Mouse (Mus musculus): ENCODE data around the gene Sdhaf3. TPM values are rescaled to one million over a fixed set of nuclear protein-coding genes. Genes with fewer than 3 reads are reported as not detected.
"Not testable (repeated sequence)": the region's sequence is repeated elsewhere in the genome, so short reads cannot be mapped to it uniquely, and the experiment has no call there.

Sdhaf3 gene
- polyA plus RNA-seq, 1 experiment from 2014 or later: 4.9 TPM

- no peaks in the 10 kb centered on the region for H3K4me1 ChIP-seq (ENCODE audit: control insufficient read depth in 2 of 2, insufficient read depth in 2 of 2, low read length in 2 of 2)
- H3K9ac ChIP-seq (ENCODE audit: low read length): no peak overlapping the region
- no peaks in the 10 kb centered on the region for H3K9me3 ChIP-seq (ENCODE audit: control insufficient read depth, low read length)
- no peak overlapping the region for H3K27ac ChIP-seq (replicated peaks in 1 of 2; ENCODE audit: control insufficient read depth in 1 of 2, insufficient read depth in 1 of 2, low read depth in 2 of 2, low read length in 2 of 2)
- no peak for ATAC-seq (ENCODE audit: insufficient number of reproducible peaks, insufficient read depth, low FRiP score, low read depth)
- H3K36me3 ChIP-seq (ENCODE audit: control insufficient read depth, insufficient read depth, low read length): no peaks in the 10 kb centered on the region
- no peak overlapping the region for H3K4me2 ChIP-seq (ENCODE audit: low read length)
- WGBS: 77% methylated on average over 4 of the region's 4 CpGs
- H3K4me3 ChIP-seq (ENCODE audit: control insufficient read depth in 1 of 2, insufficient read depth in 1 of 2, low read depth in 1 of 2, low read length in 2 of 2): no peak overlapping the region
- no peaks in the 10 kb centered on the region for H3K27me3 ChIP-seq (ENCODE audit: control insufficient read depth, insufficient read depth, low read length)
Observed at GRCm38 (mm10) chr6:6930831-6931230, 25.0 kb upstream of the Sdhaf3 start.

GRCm38 (mm10) chr6:6931507-6931906 is 24.3 kb upstream of the Sdhaf3 start:
- Histone ChIP-seq H3K36me3 (ENCODE audit: control insufficient read depth, insufficient read depth, low read length) (no peaks in the 10 kb centered on the region), H3K27ac (replicated peaks in 1 of 2; ENCODE audit: control insufficient read depth in 1 of 2, insufficient read depth in 1 of 2, low read depth in 2 of 2, low read length in 2 of 2) (no peak overlapping the region), H3K4me2 (ENCODE audit: low read length) (no peak overlapping the region), H3K9me3 (ENCODE audit: control insufficient read depth, low read length) (no peaks in the 10 kb centered on the region), H3K4me1 (ENCODE audit: control insufficient read depth in 2 of 2, insufficient read depth in 2 of 2, low read length in 2 of 2) (no peaks in the 10 kb centered on the region), H3K4me3 (ENCODE audit: control insufficient read depth in 1 of 2, insufficient read depth in 1 of 2, low read depth in 1 of 2, low read length in 2 of 2) (no peak overlapping the region), H3K9ac (ENCODE audit: low read length) (no peak overlapping the region), H3K27me3 (ENCODE audit: control insufficient read depth, insufficient read depth, low read length) (no peaks in the 10 kb centered on the region)
- WGBS: 72% methylated on average over 4 of the region's 4 CpGs
- ATAC-seq (ENCODE audit: insufficient number of reproducible peaks, insufficient read depth, low FRiP score, low read depth): no peak

DNA sequence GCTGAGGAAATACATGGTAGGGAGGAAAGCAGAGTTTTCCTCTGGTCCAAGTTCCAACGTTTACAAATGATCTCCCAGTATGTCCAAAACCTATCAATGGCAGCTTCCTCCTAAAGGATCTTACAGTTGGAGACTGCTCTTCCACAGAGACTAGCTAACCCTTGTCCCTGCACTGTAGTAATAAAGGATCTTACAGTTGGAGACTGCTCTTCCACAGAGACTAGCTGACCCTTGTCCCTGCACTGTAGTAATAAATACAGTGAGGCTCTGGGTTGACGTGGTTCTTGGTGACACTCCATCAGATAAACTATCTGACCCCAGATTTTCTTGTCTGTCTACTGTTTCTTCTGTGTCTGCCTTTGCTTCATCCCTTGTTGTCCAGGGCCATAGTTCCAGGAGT is 15.0 kb upstream of the Sdhaf3 start:
- Histone ChIP-seq H3K9ac (ENCODE audit: low read length) (no peak overlapping the region), H3K4me2 (ENCODE audit: low read length) (no peak overlapping the region), H3K27ac (replicated peaks in 1 of 2; ENCODE audit: control insufficient read depth in 1 of 2, insufficient read depth in 1 of 2, low read depth in 2 of 2, low read length in 2 of 2) (no peak overlapping the region), H3K9me3 (ENCODE audit: control insufficient read depth, low read length) (no peaks in the 10 kb centered on the region), H3K27me3 (ENCODE audit: control insufficient read depth, insufficient read depth, low read length) (no peaks in the 10 kb centered on the region), H3K4me3 (ENCODE audit: control insufficient read depth in 1 of 2, insufficient read depth in 1 of 2, low read depth in 1 of 2, low read length in 2 of 2) (no peak overlapping the region), H3K36me3 (ENCODE audit: control insufficient read depth, insufficient read depth, low read length) (no peaks in the 10 kb centered on the region), H3K4me1 (ENCODE audit: control insufficient read depth in 2 of 2, insufficient read depth in 2 of 2, low read length in 2 of 2) (no peaks in the 10 kb centered on the region)
- no peak for ATAC-seq (ENCODE audit: insufficient number of reproducible peaks, insufficient read depth, low FRiP score, low read depth)
- WGBS: 35% methylated on average over 2 of the region's 2 CpGs

- no peak overlapping the region for H3K9ac ChIP-seq (ENCODE audit: low read length)
- no peaks in the 10 kb centered on the region for H3K36me3 ChIP-seq (ENCODE audit: control insufficient read depth, insufficient read depth, low read length)
- H3K9me3 ChIP-seq (ENCODE audit: control insufficient read depth, low read length): no peaks in the 10 kb centered on the region
- no peaks in the 10 kb centered on the region for H3K27me3 ChIP-seq (ENCODE audit: control insufficient read depth, insufficient read depth, low read length)
- no peak for ATAC-seq (ENCODE audit: insufficient number of reproducible peaks, insufficient read depth, low FRiP score, low read depth)
- no peaks in the 10 kb centered on the region for H3K4me1 ChIP-seq (ENCODE audit: control insufficient read depth in 2 of 2, insufficient read depth in 2 of 2, low read length in 2 of 2)
- no peak overlapping the region for H3K4me3 ChIP-seq (ENCODE audit: control insufficient read depth in 1 of 2, insufficient read depth in 1 of 2, low read depth in 1 of 2, low read length in 2 of 2)
- H3K27ac ChIP-seq (replicated peaks in 1 of 2; ENCODE audit: control insufficient read depth in 1 of 2, insufficient read depth in 1 of 2, low read depth in 2 of 2, low read length in 2 of 2): no peak overlapping the region
- 42% methylated on average over 6 of the region's 6 CpGs for WGBS
- H3K4me2 ChIP-seq (ENCODE audit: low read length): no peak overlapping the region
Observed at GRCm38 (mm10) chr6:6942813-6943212, 13.0 kb upstream of the Sdhaf3 start.

- no peak overlapping the region for H3K27ac ChIP-seq (replicated peaks in 1 of 2; ENCODE audit: control insufficient read depth in 1 of 2, insufficient read depth in 1 of 2, low read depth in 2 of 2, low read length in 2 of 2)
- no peaks in the 10 kb centered on the region for H3K4me1 ChIP-seq (ENCODE audit: control insufficient read depth in 2 of 2, insufficient read depth in 2 of 2, low read length in 2 of 2)
- ATAC-seq (ENCODE audit: insufficient number of reproducible peaks, insufficient read depth, low FRiP score, low read depth): no peak
- H3K36me3 ChIP-seq (ENCODE audit: control insufficient read depth, insufficient read depth, low read length): no peaks in the 10 kb centered on the region
- no peak overlapping the region for H3K4me3 ChIP-seq (ENCODE audit: control insufficient read depth in 1 of 2, insufficient read depth in 1 of 2, low read depth in 1 of 2, low read length in 2 of 2)
- H3K9ac ChIP-seq (ENCODE audit: low read length): no peak overlapping the region
- no peaks in the 10 kb centered on the region for H3K9me3 ChIP-seq (ENCODE audit: control insufficient read depth, low read length)
- H3K27me3 ChIP-seq (ENCODE audit: control insufficient read depth, insufficient read depth, low read length): no peaks in the 10 kb centered on the region
- H3K4me2 ChIP-seq (ENCODE audit: low read length): no peak overlapping the region
- 8% methylated on average over 1 of the region's 1 CpGs for WGBS
Observed at GRCm38 (mm10) chr6:6947650-6948049, 8.2 kb upstream of the Sdhaf3 start.

DNA sequence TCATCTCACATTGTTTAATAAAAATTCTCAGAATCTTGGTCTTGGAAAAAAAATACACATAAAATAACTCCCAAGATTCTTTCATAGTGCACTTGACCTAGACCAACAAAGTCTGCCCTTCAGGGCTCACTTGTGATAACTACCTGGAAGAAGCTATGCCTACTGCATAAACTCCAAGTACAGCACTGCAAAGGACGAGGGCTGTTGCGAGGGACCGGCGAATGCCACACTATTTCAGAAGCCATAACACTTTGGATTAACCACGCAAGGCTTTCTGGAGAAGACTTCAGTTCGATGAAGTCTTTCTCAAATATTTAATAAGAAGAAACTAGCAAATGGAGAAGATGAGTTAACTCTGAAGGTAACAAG is 425 bp upstream of the Sdhaf3 start:
- H3K4me3 ChIP-seq (ENCODE audit: control insufficient read depth in 1 of 2, insufficient read depth in 1 of 2, low read depth in 1 of 2, low read length in 2 of 2): peak overlapping the region; percentile 83 to 85
- WGBS: 45% methylated on average over 6 of the region's 6 CpGs
- H3K9ac ChIP-seq (ENCODE audit: low read length): peak overlapping the region; percentile 65
- no peaks in the 10 kb centered on the region for H3K9me3 ChIP-seq (ENCODE audit: control insufficient read depth, low read length)
- ATAC-seq (ENCODE audit: insufficient number of reproducible peaks, insufficient read depth, low FRiP score, low read depth): peak; percentile 27; the same call in 1 of the 2 replicates
- H3K36me3 ChIP-seq (ENCODE audit: control insufficient read depth, insufficient read depth, low read length): no peaks in the 10 kb centered on the region
- H3K4me1 ChIP-seq (ENCODE audit: control insufficient read depth in 2 of 2, insufficient read depth in 2 of 2, low read length in 2 of 2): peaks cover 2 to 3% of the 10 kb centered on the region in 2 experiments; a peak in 1 of 4 replicates
- H3K27ac ChIP-seq (replicated peaks in 1 of 2; ENCODE audit: control insufficient read depth in 1 of 2, insufficient read depth in 1 of 2, low read depth in 2 of 2, low read length in 2 of 2): peak overlapping the region in 1 of 2 experiments; percentile 74; a peak in 1 of 4 replicates
- H3K27me3 ChIP-seq (ENCODE audit: control insufficient read depth, insufficient read depth, low read length): no peaks in the 10 kb centered on the region
- peak overlapping the region; percentile 84 for H3K4me2 ChIP-seq (ENCODE audit: low read length)

GRCm38 (mm10) chr6:6959234-6959633 is 3.4 kb downstream of the Sdhaf3 start:
- not testable (repeated sequence) for H3K36me3 ChIP-seq (ENCODE audit: control insufficient read depth, insufficient read depth, low read length); H3K4me1 ChIP-seq (ENCODE audit: control insufficient read depth in 2 of 2, insufficient read depth in 2 of 2, low read length in 2 of 2); H3K27me3 ChIP-seq (ENCODE audit: control insufficient read depth, insufficient read depth, low read length); ATAC-seq (ENCODE audit: insufficient number of reproducible peaks, insufficient read depth, low FRiP score, low read depth); H3K4me3 ChIP-seq (ENCODE audit: control insufficient read depth in 1 of 2, insufficient read depth in 1 of 2, low read depth in 1 of 2, low read length in 2 of 2); H3K9me3 ChIP-seq (ENCODE audit: control insufficient read depth, low read length); H3K9ac ChIP-seq (ENCODE audit: low read length); H3K27ac ChIP-seq (replicated peaks in 1 of 2; ENCODE audit: control insufficient read depth in 1 of 2, insufficient read depth in 1 of 2, low read depth in 2 of 2, low read length in 2 of 2); H3K4me2 ChIP-seq (ENCODE audit: low read length)
- 76% methylated on average over 2 of the region's 4 CpGs for WGBS

GRCm38 (mm10) chr6:6997226-6997946 is 41.6 kb downstream of the Sdhaf3 start:
- no peaks in the 10 kb centered on the region for H3K4me1 ChIP-seq (ENCODE audit: control insufficient read depth in 2 of 2, insufficient read depth in 2 of 2, low read length in 2 of 2)
- H3K4me2 ChIP-seq (ENCODE audit: low read length): no peak overlapping the region
- H3K27me3 ChIP-seq (ENCODE audit: control insufficient read depth, insufficient read depth, low read length): no peaks in the 10 kb centered on the region
- H3K36me3 ChIP-seq (ENCODE audit: control insufficient read depth, insufficient read depth, low read length): no peaks in the 10 kb centered on the region
- WGBS: 72% methylated on average over 4 of the region's 4 CpGs
- H3K4me3 ChIP-seq (ENCODE audit: control insufficient read depth in 1 of 2, insufficient read depth in 1 of 2, low read depth in 1 of 2, low read length in 2 of 2): no peak overlapping the region
- H3K27ac ChIP-seq (replicated peaks in 1 of 2; ENCODE audit: control insufficient read depth in 1 of 2, insufficient read depth in 1 of 2, low read depth in 2 of 2, low read length in 2 of 2): no peak overlapping the region
- ATAC-seq (ENCODE audit: insufficient number of reproducible peaks, insufficient read depth, low FRiP score, low read depth): no peak
- no peaks in the 10 kb centered on the region for H3K9me3 ChIP-seq (ENCODE audit: control insufficient read depth, low read length)
- H3K9ac ChIP-seq (ENCODE audit: low read length): no peak overlapping the region

Data from heart, embryonic 14.5 days (tissue).